Mouse (Mus musculus) cortical plate, adult 2 months (tissue): ENCODE measurements around the gene Hoxd8.

Source experiments
- CTCF ChIP-seq: fragments of 200-500 bp; IDR thresholded peaks from 2 replicates; pipeline ENCODE4 v1.5.1; 2011; ENCODE audit warnings: mild to moderate bottlenecking, control low read depth, low read length; ENCODE audit not compliant: insufficient read depth; ENCODE audit errors: extremely low read depth
- POLR2A ChIP-seq: fragments of 200-500 bp; IDR thresholded peaks from 2 replicates; pipeline ENCODE4 v1.6.1; 2011; ENCODE audit warnings: mild to moderate bottlenecking, low read length, control low read depth; ENCODE audit not compliant: insufficient read depth; ENCODE audit errors: extremely low read depth

DNA sequence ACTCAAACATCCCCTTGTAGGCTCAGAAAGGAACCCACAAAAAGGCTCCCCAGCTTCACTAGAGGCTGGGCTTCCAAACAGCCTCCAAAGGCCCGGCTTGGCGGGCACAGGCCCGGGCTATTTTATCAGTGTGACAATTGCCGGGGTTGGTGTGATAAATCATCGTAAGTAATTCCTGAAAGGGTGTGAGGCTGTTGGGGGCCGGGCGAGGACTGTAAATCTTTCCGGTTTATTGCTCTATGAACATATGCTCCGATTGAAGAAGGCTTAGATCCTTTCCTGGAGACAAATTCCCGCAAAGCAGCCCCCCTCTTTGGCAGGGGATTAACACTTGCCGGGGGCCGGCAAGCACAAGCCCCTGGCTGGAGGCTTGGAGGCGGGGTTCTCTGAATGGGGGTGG is 30.0 kb downstream of the Hoxd8 start:
- TF ChIP-seq POLR2A (no peak), CTCF (no peak)
